Mouse (Mus musculus) brain, embryonic 14.5 days (tissue): ENCODE results near the gene Lhfpl2.

Source experiments
- CTCF ChIP-seq: fragments of 200-500 bp; IDR thresholded peaks from 2 replicates; pipeline ENCODE4 v1.5.1; 2012; ENCODE audit warnings: inconsistent platforms, mild to moderate bottlenecking, moderate library complexity, borderline replicate concordance; ENCODE audit not compliant: insufficient read depth, insufficient read length; ENCODE audit errors: extremely low read depth
- POLR2A ChIP-seq: fragments of 200-500 bp; IDR thresholded peaks from 2 replicates; pipeline ENCODE4 v1.6.1; 2012; ENCODE audit warnings: mild to moderate bottlenecking, inconsistent platforms, borderline replicate concordance; ENCODE audit not compliant: poor library complexity, insufficient read depth, insufficient read length, severe bottlenecking; ENCODE audit errors: extremely low read depth

DNA sequence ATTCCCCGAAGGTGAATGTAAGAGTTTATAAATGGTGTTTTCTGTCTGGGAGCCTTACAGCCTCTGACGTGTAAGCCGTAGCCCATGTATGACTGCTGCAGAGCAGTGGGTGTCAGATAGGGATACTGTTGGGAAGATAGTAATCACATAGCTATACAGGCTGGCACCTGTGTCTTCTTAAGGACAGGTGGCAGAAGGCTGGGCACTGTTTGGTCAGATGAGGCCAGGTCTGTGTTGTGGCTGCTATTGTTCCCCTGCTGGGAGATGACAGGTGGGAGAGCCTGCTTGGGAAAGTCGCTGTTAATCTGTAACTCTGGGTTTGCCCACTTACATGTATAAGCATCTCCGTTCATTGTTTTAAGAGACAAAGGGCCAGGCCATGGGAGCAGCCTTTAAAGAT lies 16.1 kb downstream of the Lhfpl2 start:
- TF ChIP-seq CTCF: no peak
- no peak for TF ChIP-seq POLR2A
